Mouse (Mus musculus) right cerebral cortex, postnatal 14 days (tissue): ENCODE measurements around the gene Cxcr3.
A peak's percentile ranks its signal among the peaks of the same experiment; 100 is the strongest.

ENCODE experiments used
- DNase-seq: peaks from one replicate; pipeline ENCODE4 v3.0.0; 2022

Gene Cxcr3

DNA sequence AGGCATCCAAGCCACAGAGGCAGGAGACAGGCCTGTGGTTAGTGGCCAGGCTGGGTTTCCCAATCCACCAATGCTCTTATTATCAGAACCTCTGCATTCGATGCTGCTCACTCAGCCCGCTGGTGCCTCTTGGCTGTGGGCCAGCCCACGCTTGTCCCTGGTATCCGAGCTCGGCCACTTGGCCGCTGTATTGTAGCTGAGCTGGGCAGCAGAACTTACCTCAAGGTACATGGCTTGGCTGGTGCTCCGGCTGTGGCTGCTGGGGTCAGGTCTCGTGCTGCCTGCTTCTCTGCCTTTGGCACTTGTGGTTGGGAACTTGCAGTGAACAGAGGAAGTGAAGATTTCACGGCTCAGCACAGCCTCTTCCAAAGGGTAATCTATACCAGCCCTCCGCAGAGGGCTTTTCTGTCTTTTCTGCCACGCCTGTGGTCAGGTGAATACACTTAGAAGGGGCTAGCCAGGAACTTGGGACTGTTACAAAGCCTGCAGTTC lies at the start of gene Cxcr3:
Gene Cxcr3 (minus strand): TSS at position 442 of the 492 bp plus-strand sequence.
- DNase-seq: peak; percentile 11

DNA sequence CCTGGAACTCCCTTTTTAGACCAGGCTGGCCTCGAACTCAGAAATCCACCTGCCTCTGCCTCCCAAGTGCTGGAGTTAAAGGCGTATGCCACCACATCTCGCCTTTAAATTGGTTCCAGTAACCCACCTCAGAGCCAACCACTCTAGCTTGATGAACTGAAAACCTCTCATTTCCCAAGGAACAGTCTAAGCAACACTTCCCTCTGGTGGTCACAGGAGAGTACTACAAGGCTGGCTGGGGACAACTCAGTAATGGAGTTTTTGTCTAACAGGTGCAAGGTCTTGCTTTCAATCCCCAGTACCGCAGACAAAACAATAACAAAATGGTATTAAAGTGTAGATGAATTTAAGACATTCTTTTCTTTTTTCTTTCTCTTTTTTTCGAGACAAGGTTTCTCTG lies 38.0 kb upstream of the Cxcr3 start:
- DNase-seq: peak; percentile 47

DNA sequence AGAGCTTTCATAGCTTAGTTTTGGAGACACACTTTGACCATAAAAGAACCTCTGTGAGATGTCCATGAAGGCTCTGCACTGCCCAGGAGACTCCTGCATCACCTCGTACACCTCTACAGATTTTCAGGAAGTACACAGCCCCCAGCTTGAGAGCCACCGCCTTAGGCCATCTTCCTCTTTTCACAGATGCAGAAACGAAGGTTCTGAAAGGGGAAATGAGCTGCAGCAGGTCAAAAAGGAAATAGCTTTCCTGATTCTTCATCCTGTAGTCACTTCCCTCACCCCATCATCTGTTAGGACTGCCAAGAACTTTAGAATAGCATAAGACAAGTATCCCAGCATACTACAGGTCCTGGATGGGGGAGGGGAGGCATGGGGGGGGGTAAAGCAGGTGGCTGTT lies 36.2 kb upstream of the Cxcr3 start:
- no peak for DNase-seq

DNA sequence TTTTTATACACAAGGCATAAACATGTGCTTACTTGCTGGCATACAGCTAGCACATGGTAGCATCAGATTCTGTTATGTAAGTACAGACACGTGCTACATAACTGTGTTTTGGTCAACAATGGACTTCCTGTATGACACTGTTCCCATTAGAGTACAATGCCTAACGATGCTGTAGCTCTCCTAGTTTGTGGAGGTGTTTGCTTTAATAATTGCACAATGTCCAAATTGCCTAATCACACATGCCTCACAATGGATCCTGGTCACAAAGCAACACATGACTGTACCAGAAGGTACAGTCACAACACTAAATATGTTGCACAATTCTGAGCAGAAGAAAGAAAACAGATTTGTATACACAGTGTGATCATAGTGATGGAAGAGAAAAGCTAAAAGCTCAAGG lies 35.4 kb upstream of the Cxcr3 start:
- DNase-seq: no peak

DNA sequence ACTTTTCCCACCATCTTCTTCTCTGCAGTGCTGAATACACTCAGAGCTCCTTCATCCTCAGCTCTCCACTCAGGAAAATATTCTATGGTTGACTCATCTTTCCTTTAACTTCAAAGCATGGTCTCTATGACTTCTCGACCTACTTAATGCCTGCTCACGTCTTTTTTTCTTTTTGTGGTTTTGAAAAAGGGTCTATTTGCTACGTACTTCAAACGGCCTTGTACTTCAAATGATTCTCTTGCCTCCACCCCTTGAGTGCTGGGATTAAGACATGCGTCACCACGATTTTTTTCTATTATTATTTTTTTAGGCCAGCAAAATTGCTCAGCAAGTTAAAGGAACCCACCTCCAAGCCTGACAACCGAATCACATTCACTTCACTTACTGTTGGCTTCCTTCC lies 33.2 kb upstream of the Cxcr3 start:
- no peak for DNase-seq

DNA sequence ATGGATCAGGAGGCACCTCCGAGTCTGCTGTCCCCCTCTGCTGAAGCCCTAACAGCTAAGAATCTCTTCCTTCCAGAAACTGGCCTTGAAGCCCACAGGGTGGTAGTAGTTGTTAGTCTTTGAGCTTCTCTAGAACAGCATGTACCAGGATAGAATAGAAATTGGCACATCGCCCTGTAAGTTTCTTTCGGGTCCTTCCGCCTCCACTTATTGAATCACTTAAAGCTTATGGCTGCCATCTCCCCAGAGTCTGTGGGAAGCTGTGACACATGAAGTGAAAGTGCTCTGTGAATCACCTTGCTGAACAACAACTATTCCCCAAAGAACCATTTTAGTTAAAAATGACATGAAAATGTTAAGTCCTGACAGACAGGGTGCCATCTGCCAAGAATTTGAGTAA lies 31.0 kb upstream of the Cxcr3 start:
- DNase-seq: no peak

DNA sequence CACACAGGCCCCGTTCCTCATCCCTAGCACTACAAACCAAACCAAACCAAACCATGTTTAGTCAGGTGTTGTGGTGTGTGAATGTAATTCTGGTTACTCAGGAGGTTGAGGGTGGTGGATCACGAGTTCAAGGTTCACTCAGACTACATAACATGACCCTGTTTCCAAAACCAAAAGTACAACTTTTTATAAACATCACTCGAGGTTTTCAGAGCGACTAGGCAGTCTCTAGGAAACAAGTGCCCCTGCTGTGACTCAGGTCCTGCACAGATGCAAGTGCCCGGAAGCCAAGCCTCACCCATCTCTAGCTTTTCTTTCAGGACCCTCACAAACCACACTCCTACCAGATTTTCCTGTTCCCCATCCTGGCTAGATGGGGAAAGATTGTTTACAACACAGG lies 30.6 kb upstream of the Cxcr3 start:
- no peak for DNase-seq

DNA sequence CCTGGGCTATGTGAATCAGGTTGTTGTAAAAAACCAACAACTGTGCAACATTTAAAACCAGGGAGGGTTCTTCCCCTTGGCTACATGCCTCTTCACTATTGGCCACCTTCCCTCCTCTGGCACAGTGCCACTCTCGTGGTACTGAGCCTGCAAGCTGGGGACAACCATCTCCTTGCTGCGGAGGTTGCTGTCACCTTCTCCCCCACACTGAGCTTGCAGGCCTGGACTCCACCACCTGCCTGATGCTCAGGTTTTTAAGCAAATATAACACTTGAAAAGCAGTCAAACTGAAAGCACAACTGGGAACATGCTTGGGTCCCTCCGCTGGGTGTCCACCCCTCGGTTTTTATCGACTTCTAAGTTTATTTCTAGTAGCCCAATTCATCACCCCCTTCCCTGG lies 20.4 kb upstream of the Cxcr3 start:
- peak; percentile 43 for DNase-seq

DNA sequence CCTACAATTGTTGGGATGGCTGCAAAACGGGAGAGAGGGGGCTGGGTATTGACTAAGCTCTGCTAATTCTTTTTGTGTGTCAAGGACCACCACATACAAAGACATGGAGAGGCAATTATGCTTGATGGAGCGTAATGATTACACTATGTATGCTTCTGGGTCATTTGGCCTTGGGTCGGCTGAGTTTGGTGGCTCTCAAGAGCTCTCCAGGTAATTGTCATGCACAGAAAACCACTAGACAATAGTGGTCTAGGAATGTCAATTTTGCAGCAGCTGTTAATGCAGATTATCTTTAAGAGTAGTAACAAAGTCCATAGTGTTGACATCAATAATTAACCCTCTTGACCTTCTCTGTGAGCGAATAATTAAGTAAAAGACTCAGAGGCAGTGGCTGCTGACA lies 16.1 kb upstream of the Cxcr3 start:
- DNase-seq: no peak

DNA sequence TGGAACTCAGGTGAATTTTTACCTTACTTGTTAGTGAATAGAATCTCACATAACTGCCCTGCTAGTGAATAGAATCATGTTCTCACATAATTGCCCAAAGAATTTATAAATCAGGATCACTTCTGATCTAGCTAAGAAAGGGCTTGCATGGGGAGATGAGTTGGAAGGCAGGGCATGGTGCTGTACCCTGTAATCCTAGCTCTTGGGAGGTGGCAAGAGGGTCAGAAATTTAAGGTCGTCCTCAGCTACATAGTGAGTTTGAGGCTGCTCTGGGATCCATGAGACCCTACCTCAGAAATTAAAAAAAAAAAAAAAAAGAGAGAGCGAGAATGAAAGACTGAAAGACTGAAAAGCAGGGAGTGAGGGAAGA lies 7.0 kb upstream of the Cxcr3 start:
- no peak for DNase-seq

DNA sequence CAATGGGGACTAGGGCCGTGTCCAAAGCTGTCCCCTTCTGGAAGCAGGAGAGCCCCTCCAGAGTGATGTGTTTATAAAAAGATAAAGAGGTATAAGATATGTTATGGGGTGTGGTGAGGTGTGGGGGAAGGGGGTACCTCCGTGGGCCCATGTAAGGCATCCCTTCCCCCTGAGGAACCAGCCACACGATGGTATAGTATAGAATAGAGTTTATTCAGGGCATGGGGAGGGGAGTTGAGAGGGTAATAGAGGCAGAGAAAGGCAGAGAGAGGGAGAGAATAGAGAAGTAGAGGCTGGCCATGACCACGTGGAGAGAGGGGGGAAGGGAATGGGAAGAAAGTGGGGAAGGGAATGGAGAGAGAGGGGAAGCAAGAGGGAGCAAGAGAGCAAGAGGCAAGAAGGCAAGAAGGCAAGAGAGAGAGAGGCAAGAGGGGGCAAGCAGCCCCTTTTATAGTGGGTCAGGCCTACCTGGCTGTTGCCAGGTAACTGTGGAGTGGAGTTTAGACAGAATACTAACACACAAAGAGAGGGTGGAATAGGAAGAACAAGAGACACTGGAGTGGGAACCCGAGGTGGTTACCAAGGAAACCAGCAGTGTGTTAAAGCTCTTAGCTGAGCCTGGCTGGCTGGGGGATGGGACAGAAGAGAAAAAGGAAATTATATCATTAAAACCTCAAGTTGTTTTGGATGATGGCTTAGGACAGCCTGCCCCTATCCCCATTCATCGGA lies 6.4 kb upstream of the Cxcr3 start:
- peak; percentile 14 for DNase-seq

DNA sequence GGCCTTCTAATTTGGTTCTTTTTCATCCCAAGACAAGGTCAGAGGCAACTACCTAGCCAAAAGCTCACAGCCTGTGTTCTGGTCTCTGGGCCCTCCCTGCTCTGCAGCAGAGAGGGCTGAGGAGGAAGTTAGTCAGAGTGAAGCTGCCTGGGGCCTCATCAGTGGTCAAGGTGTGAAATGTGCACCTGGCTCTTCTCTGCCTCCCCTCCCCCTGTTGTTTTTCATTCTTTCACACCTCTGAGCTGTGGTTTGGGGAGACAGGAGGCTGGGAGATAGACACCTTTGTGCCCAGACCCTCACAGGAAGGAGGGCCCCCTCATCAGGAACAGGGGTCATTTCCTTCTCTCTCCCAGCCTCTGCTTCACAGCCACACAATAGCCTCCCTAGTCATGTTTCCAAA lies 3.1 kb upstream of the Cxcr3 start:
- no peak for DNase-seq

DNA sequence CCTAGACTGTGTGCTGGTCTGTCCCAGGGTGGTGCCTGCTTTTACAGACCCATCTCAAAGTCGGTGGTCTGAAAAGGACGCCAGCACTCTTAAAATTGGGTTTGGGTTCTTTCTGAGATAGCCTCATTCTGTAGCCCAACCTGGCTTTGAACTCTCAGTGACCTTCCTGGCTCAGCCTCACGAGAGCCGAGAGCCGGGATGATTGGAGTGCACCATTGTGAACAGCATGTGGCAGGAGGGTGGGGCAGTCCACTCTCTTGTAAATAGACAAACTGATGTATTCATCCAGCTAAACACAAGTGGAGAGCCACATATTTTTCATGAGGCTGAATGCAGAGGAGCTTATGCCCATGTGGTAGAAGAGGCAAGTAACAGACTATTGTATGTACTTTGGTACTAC lies 912 bp upstream of the Cxcr3 start:
- no peak for DNase-seq

DNA sequence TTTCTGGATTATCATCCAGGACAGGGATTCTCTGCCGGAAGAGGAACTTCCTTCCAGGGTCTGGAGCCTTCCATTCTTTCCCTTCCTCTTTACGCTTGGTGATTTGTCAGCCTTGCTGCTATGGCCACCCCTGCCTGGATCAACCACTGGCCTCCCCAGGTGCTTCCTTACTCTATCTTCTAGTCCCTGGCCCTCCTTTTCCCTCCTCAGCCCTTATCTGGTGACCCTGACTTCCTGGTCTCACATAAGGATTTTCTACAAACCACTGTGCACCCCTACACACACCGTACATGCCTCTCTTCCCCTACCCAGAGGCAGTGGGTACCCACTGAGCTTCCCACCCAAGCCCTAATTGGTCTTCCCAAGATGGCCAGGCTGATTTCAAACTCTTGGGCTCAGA lies 781 bp downstream of the Cxcr3 start:
- DNase-seq: no peak

DNA sequence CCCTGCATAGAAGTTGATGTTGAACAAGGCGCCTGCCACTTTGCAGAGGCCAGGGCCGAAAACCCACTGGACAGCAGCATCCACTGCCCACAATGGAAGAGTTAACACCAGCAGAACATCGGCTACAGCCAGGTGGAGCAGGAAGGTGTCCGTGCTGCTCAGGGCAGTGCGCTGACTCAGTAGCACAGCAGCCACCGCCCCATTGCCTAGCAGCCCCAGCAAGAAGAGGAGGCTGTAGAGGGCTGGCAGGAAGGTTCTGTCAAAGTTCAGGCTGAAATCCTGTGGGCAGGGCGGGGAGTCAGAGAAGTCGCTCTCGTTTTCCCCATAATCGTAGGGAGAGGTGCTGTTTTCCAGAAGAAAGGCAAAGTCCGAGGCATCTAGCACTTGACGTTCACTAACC lies 1.4 kb downstream of the Cxcr3 start:
- DNase-seq: no peak

DNA sequence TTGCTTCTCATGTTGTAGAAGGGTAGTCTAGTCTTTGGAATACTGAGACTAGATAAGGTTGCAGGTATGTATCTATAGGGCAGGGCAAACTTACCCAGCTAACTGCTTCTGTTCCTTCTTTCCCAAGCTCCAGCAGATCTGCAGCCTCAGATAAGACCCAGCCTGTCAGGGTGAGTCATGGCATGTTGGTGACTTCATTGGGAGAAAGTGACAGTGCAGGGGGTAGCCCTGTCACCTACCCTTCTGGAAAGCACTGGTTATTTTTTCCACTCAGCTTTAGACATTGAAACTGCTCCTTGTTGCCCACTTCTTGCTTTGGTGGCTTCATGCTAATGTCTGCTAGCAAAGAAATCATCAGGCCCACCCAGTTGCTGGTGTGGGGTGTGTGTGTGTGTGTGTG lies 4.1 kb downstream of the Cxcr3 start:
- no peak for DNase-seq

DNA sequence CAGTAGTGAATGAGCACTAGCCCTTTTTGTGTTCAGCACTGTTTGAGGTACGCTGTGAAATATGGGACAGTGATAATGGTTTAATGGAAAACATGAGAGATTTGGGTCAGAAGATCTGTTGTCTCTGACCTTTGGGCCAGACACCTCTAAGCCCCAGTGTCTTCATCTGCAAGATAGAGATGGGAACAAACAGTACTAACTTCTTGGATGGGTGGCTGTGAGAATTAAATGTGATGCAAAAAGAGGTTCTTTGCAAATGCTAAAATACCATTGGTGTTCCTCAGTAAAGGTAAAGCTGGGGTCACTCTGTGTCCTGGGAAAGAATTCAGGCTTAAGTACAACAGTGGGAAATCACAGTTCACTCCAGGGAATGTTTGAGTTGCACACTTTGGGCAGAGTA lies 13.7 kb downstream of the Cxcr3 start:
- no peak for DNase-seq

DNA sequence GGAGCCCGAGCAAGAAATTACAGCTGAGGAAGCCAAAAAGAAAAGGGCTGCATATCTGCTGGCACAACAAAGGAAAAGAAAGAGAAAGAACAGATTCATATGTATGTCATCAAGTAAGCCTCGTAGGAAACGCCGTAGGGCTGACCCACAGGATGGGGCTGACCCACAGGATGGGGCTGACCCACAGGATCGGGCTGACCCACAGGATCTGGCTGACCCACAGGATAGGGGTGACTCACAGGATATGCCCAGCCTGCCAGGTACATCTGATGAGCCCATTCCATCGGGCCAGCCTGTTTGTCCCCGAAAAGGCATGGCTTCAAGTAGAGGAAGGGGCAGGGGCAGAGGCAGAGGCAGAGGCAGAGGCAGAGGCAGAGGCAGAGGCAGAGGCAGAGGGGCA lies 29.0 kb downstream of the Cxcr3 start:
- DNase-seq: no peak

DNA sequence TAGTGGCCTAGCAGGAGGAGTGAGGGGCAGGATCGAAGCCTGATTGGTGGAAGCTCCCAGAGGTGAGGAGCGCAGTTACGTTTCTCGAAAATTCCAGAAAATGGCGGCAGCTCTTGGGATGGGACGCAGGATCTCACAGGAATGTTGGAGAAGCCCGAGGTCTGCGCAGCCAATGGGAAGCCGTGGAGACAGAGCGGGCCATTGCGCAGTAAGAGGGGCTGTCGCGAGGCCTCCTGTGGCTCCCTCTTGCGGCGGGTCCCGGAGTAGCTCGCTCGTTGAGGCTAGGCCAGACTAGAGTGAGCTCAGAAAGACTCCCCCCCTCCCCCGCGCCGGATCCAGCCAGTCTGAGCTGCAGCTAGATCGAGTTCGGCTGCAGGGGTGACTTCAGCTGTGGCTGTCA lies 35.8 kb downstream of the Cxcr3 start:
- DNase-seq: no peak

DNA sequence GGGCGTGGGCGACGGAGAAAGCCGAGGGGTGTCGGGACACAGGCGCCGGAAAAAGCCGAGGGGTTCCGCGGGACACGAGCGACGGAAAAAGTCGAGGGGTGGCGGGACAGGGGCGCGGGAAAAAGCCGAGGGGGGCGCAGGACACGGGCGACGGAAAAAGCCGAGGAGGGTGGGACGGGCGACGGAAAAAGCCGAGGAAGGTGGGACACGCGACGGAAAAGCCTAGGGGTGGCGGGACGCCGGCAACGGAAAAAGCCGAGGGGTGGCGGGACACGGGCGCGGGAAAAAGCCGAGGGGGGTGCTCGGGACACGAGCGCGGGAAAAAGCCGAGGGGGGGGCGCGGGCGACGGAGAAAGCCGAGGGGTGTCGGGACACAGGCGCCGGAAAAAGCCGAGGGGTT lies 36.5 kb downstream of the Cxcr3 start:
- no peak for DNase-seq

DNA sequence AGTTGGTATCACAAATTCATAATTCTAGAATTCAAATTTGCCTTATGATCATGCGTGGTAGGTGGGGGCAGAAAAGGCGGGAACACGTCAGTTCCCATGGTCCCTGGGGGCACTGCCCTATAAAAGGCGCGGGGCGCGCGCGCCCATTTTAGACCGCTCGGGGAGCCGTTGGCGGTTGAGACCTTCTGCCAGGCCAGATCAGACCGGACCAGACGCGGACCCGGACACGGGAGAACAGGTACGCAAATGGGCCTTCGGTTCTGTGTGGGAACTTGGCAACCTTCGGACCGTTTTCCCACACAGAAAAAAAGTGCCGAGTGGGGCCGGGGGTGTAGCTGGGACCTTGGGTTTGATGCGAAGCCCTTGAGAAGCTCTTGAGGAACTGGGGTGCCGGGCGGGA lies 38.4 kb downstream of the Cxcr3 start:
- no peak for DNase-seq
